ENCODE assay signal across 8 mouse cellular contexts in the genomic region with DNA sequence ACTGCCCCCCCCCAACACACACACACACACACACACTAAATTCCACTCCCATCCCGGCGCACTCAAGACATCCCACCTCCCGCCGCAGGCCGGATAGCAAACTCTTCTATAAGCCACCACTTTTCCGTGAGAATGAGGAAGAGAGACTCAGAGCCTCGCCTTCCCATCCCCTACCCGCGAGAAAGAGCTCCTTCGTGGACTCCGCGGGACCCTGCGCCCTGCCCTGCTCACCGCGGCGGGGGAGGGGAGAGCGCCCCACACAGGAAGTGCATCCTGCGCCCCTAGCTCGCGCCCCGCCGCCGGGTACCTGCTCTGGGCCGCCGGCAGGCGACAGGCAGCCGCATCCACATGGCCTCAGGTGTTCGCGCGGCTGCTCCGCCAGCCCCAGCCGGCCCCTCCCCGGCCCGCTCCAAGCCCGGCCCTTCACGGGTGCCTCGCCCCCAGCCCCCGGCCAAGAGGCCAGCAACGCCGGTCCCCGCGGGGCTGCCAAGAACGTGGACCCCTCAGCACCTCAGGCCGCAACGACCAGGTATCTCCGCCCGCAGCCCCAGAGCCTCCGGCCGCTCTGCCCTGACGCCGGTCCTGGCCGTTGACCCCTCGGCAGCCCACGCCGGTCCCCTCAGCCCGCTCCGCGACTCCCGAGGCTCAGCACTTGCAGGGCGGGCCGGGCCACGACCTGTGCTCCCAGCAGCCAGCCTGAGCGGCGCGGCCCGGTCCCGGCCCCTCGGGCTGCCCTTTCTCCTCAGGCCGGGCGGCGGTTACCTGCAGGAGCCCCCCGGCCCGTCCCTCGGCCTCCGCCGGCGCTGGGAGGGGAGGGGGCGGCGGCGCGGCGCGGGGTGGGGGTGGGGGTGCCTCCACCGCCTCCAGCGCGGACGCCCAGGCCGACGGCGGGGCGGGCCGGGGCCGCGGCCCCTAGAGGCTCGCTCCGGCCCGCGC.
DNase-seq lines count a peak whose midpoint lies in the region; ATAC-seq and TF ChIP-seq lines count a peak whose summit lies in the region.

No protein-coding gene starts in this region.

- H3K4me3 ChIP-seq in forebrain, embryonic 11.5 days (ENCODE audit: low read depth, low read length) = peak overlapping the region; percentile 84
- H3K4me3 ChIP-seq in hindbrain, embryonic 14.5 days (replicated peaks; ENCODE audit: low read length) = peak overlapping the region; percentile 87
- peak overlapping the region; percentile 100 for H3K4me3 ChIP-seq in liver, embryonic 11.5 days (ENCODE audit: low read depth, low read length)
- peak overlapping the region; percentile 94 for H3K4me3 ChIP-seq in midbrain, postnatal 0 days (ENCODE audit: low read depth, low read length)

- DNase-seq in cerebellum, adult 11 months = no peak
- peak; percentile 49 for DNase-seq in brain, embryonic 14.5 days (ENCODE audit: low read depth)
- peak; percentile 79 for DNase-seq in forebrain, embryonic 11.5 days (ENCODE audit: low spot score)
- DNase-seq in hindbrain, embryonic 14.5 days (ENCODE audit: low spot score) = no peak
- DNase-seq in liver, embryonic 11.5 days (ENCODE audit: low spot score) = peak; percentile 69
- no peak for DNase-seq in midbrain, postnatal 0 days (ENCODE audit: low spot score)
- peak; percentile 80 to 83 for DNase-seq in thymus, adult 18-20 months

- H3K4me2 ChIP-seq in forebrain, embryonic 11.5 days (ENCODE audit: low read depth, low read length, severe bottlenecking) = peak overlapping the region; percentile 92
- peak overlapping the region; percentile 87 for H3K4me2 ChIP-seq in hindbrain, embryonic 14.5 days (replicated peaks)
- H3K4me2 ChIP-seq in liver, embryonic 11.5 days = peak overlapping the region; percentile 80
- peak overlapping the region; percentile 98 for H3K4me2 ChIP-seq in midbrain, postnatal 0 days (ENCODE audit: low read depth, low read length, poor library complexity, severe bottlenecking)

- no peaks in the 10 kb centered on the region for H3K36me3 ChIP-seq in forebrain, embryonic 11.5 days (ENCODE audit: control insufficient read depth, insufficient read depth, low read length)
- H3K36me3 ChIP-seq in hindbrain, embryonic 14.5 days (replicated peaks; ENCODE audit: control insufficient read depth, insufficient read depth) = no peaks in the 10 kb centered on the region
- H3K36me3 ChIP-seq in liver, embryonic 11.5 days (ENCODE audit: control insufficient read depth, insufficient read depth, low read length) = no peaks in the 10 kb centered on the region
- no peaks in the 10 kb centered on the region for H3K36me3 ChIP-seq in midbrain, postnatal 0 days (ENCODE audit: insufficient read depth, low read length)

- TF ChIP-seq POLR2A in brain, embryonic 14.5 days (IDR thresholded peaks at IDR 0.05; ENCODE audit: borderline replicate concordance, extremely low read depth, insufficient read depth, insufficient read length, poor library complexity, severe bottlenecking) = no peak

- 0% methylated on average over 62 of the region's 98 CpGs for WGBS in forebrain, embryonic 11.5 days
- under 1% methylated on average over 78 of the region's 98 CpGs for WGBS in hindbrain, embryonic 14.5 days
- under 1% methylated on average over 88 of the region's 98 CpGs for WGBS in liver, embryonic 11.5 days
- WGBS in midbrain, postnatal 0 days = 0% methylated on average over 59 of the region's 98 CpGs

- peak overlapping the region; percentile 91 for H3K9ac ChIP-seq in forebrain, embryonic 11.5 days (ENCODE audit: low read length)
- H3K9ac ChIP-seq in hindbrain, embryonic 14.5 days = peak overlapping the region; percentile 88
- peak overlapping the region; percentile 95 for H3K9ac ChIP-seq in liver, embryonic 11.5 days (ENCODE audit: low read depth, low read length)
- H3K9ac ChIP-seq in midbrain, postnatal 0 days (replicated peaks; ENCODE audit: low read length, poor library complexity, severe bottlenecking) = peak overlapping the region; percentile 84

- H3K27me3 ChIP-seq in forebrain, embryonic 11.5 days (ENCODE audit: control insufficient read depth, insufficient read depth, low read length) = peaks cover 10% of the 10 kb centered on the region
- H3K27me3 ChIP-seq in hindbrain, embryonic 14.5 days (ENCODE audit: control insufficient read depth, insufficient read depth, low read length) = no peaks in the 10 kb centered on the region
- H3K27me3 ChIP-seq in liver, embryonic 11.5 days (replicated peaks; ENCODE audit: control insufficient read depth, insufficient read depth, low read length) = no peaks in the 10 kb centered on the region
- no peaks in the 10 kb centered on the region for H3K27me3 ChIP-seq in midbrain, postnatal 0 days (ENCODE audit: insufficient read depth, low read length)

- H3K9me3 ChIP-seq in forebrain, embryonic 11.5 days (ENCODE audit: control insufficient read depth, low read length) = no peaks in the 10 kb centered on the region
- no peaks in the 10 kb centered on the region for H3K9me3 ChIP-seq in hindbrain, embryonic 14.5 days (ENCODE audit: control insufficient read depth, low read length)
- H3K9me3 ChIP-seq in liver, embryonic 11.5 days (ENCODE audit: control insufficient read depth, low read length) = no peaks in the 10 kb centered on the region
- H3K9me3 ChIP-seq in midbrain, postnatal 0 days (ENCODE audit: low read length) = no peaks in the 10 kb centered on the region

- H3K4me1 ChIP-seq in forebrain, embryonic 11.5 days (replicated peaks; ENCODE audit: control insufficient read depth, insufficient read depth, low read length) = peaks cover 33% of the 10 kb centered on the region
- peaks cover 32% of the 10 kb centered on the region for H3K4me1 ChIP-seq in hindbrain, embryonic 14.5 days (replicated peaks; ENCODE audit: control insufficient read depth, insufficient read depth, low read length)
- peaks cover 18% of the 10 kb centered on the region for H3K4me1 ChIP-seq in liver, embryonic 11.5 days (replicated peaks; ENCODE audit: control insufficient read depth, insufficient read depth, low read length)
- peaks cover 5% of the 10 kb centered on the region; the same call in 1 of the 2 replicates for H3K4me1 ChIP-seq in midbrain, postnatal 0 days (ENCODE audit: insufficient read depth, low read length)

- TF ChIP-seq CTCF in brain, embryonic 14.5 days (IDR thresholded peaks at IDR 0.05; ENCODE audit: borderline replicate concordance, extremely low read depth, insufficient read depth, insufficient read length) = no peak
- TF ChIP-seq CTCF in midbrain, postnatal 0 days (IDR thresholded peaks at IDR 0.05) = 0 out of 2 replicates have a peak, but pooled peaks have one; percentile 14

- peak overlapping the region; percentile 93 for H3K27ac ChIP-seq in forebrain, embryonic 11.5 days (ENCODE audit: low read depth, low read length)
- H3K27ac ChIP-seq in hindbrain, embryonic 14.5 days = peak overlapping the region; percentile 89
- peak overlapping the region; percentile 93 for H3K27ac ChIP-seq in liver, embryonic 11.5 days (ENCODE audit: low read depth, low read length)
- H3K27ac ChIP-seq in midbrain, postnatal 0 days (ENCODE audit: low read depth, low read length) = peak overlapping the region; percentile 79

- peak; percentile 49 for ATAC-seq in cerebellum, adult (ENCODE audit: insufficient number of reproducible peaks, low FRiP score, low TSS enrichment)
- ATAC-seq in forebrain, embryonic 11.5 days (replicated peaks; ENCODE audit: low FRiP score) = peak; percentile 72
- peak; percentile 74 for ATAC-seq in hindbrain, embryonic 14.5 days (ENCODE audit: low FRiP score)
- ATAC-seq in liver, embryonic 11.5 days (replicated peaks; ENCODE audit: low FRiP score) = peak; percentile 76
- ATAC-seq in midbrain, postnatal 0 days (ENCODE audit: low FRiP score) = peak; percentile 77

Comparison
In these comparisons a context has a peak if more than half of its experiments do, and no peak if none do; other contexts are left out.
1. DNase-seq: peak in brain, embryonic 14.5 days (single experiment), forebrain, embryonic 11.5 days (single experiment), liver, embryonic 11.5 days (single experiment) and thymus, adult 18-20 months (2 of 2); none in cerebellum, adult 11 months (single experiment), hindbrain, embryonic 14.5 days (single experiment) and midbrain, postnatal 0 days (single experiment).
2. Peak in every context shown above with its lines, with median percentiles within 50 percentile points of each other: ATAC-seq, H3K27ac ChIP-seq, H3K4me2 ChIP-seq, H3K4me3 ChIP-seq and H3K9ac ChIP-seq.